Mouse (Mus musculus): ENCODE measurements around the gene Atg4d.

DNA sequence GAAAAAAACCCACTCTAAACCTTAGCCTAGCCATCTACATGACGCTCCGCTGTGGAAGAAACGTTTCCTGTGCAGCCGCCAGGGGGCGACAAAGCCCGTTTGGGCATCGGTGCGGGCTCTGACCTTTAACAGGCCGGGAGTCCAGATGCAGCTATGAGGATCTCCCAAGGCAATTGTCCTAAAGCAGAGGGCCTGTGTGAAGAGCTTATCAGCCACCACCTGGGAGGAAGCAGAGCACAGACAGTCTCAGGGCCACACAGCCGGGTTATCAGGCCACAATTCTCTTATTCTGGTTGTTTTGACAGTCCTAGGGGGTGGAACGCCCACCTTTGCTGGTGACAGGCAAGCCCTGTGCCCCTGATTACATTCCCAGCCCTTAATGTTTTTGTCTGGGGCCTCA lies 48.3 kb downstream of the Atg4d start:
- TF ChIP-seq GATA1 (IDR thresholded peaks at IDR 0.05; ENCODE audit: borderline replicate concordance, low read length) (no peak), CTCF (IDR thresholded peaks at IDR 0.05; ENCODE audit: low read depth, low read length) (peak; percentile 92), GATA2 (IDR thresholded peaks at IDR 0.05; ENCODE audit: borderline replicate concordance, low read depth, low read length) (no peak), TAL1 (conservative IDR thresholded peaks at IDR 0.05; ENCODE audit: low read depth, low read length) (no peak; the same call in 1 of the 2 replicates)
